Mouse (Mus musculus) heart, postnatal 36 days (tissue): ENCODE measurements around the gene Dmpk. TPM values are rescaled to one million over a fixed set of nuclear protein-coding genes. Genes with fewer than 3 reads are reported as not detected.
"Not testable (repeated sequence)": the region's sequence is repeated elsewhere in the genome, so short reads cannot be mapped to it uniquely, and the experiment has no call there.

ENCODE experiments used
- DNase-seq, 2 experiments: peaks; one replicate each; pipeline ENCODE4 v3.0.0; 2021 to 2022
- intact Hi-C: fragments of 180-260 bp; cut with DNase I; formaldehyde crosslinking; loops from one replicate; pipeline ENCODE4 v1.15.1; 2025
- total RNA-seq, 2 experiments: library from RNA; stranded (reverse); gene quantifications; 2 replicates each; pipeline ENCODE4 v1.2.3; 2021

Dmpk gene
- total RNA-seq = 100 to 1,000 TPM; 512 to 563 TPM

GRCm38 (mm10) chr7:19083701-19084100 lies at the start of gene Dmpk:
Dmpk (plus strand) TSS chr7:19083849.
- intact Hi-C loops = no loop called here
- DNase-seq = peak; percentile 54 to 69

- DNase-seq = no peak
Measured at GRCm38 (mm10) chr7:19044616-19045015, 39.0 kb upstream of the Dmpk start.

GRCm38 (mm10) chr7:19046286-19047069 lies 37.2 kb upstream of the Dmpk start:
- DNase-seq = peak in 1 of 2 experiments; percentile 27
- intact Hi-C loops = no loop called here

More at GRCm38 (mm10) chr7:19044616-19045015, 39.0 kb upstream of the Dmpk start:
- intact Hi-C loops = no loop called here

DNA sequence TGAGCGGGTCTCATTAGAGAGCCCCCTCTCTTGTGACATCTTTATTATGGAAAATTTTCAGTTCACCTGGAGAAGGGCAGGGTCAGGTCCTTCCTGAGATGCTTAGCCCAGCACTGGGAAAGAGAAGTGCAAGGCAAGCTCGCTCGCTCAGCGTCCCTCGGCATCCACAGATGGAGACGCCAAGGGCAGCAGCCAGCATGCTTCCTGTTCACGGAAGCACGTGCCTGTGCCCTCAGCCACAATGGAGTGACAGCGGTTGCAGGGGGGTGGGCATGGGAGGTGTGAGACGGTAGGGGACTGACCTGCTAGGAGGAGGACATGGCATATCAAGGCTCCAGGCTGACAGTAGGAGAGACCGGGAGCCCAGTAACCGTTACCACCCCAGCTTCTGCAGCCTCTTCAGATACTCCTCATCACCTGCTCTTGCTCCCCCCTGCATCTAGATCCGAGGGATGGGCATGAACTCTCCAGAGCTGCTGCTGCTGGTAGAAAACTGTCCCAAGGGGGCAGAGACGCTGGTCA lies 35.6 kb upstream of the Dmpk start:
- intact Hi-C loops = no loop called here
- no peak for DNase-seq

DNA sequence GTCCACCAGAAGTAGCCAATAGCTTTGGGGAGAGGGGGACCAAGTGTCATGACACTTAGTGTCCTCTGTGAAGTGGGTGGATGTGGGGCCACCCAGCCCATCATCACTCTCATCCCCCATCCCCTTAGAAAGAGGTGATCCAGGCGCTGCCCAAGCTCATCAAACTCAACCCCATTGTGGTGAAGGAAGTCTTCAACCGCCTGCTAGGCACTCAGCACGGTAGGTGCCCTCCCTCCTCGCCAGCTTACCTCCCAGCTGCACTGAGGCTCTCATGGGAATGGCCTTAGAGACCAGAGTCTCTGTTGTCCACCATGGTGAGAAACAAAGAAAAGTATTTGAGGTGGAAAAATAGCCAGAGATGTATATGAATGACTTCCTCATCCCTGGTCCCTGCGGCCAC lies 34.4 kb upstream of the Dmpk start:
- intact Hi-C loops = no loop called here
- no peak for DNase-seq

DNA sequence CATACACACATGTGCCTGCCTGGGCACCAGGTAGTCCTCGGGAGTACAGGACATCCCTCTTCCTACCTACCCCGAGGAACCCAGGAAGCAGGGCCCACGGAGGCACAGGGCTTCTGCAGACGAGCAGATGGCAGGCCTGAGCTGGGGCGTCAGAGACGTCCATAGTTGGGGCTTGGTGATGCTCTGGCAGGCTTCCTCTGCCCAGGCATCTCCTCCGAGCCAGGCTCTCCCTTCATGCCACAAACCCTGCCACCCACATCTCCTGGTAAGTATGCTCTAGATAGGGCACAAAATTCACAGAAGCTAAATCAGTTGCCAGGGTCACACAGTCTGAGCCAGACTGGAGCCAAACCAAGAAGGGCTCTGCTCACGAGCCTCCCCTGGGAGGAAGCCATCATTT lies 33.5 kb upstream of the Dmpk start:
- DNase-seq = no peak
- intact Hi-C loops = no loop called here

DNA sequence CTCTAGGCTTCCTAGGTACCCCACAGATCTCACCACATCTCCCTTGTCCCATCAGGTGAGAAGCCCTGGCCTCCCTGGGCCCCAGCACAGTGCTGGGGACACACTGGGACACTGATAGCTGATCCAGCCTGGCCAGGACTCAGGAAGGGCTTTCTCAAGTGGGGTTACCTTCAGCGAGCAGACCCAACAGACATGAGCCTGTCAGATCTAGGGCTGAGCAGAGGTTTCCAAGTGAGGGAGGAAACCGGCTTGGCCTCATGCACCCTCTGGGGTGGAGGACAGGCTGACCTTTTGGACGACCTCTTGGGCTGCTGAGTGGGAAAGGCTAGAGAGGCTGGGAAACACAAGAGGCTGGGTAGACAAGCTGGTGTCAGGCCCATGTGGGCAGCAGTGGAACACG lies 32.5 kb upstream of the Dmpk start:
- no peak for DNase-seq
- intact Hi-C loops = no loop called here

- DNase-seq = no peak
- intact Hi-C loops = no loop called here
Measured at GRCm38 (mm10) chr7:19052345-19053135, 31.1 kb upstream of the Dmpk start.

- intact Hi-C loops = no loop called here
- no peak for DNase-seq
Measured at GRCm38 (mm10) chr7:19053136-19053532, 30.5 kb upstream of the Dmpk start.

DNA sequence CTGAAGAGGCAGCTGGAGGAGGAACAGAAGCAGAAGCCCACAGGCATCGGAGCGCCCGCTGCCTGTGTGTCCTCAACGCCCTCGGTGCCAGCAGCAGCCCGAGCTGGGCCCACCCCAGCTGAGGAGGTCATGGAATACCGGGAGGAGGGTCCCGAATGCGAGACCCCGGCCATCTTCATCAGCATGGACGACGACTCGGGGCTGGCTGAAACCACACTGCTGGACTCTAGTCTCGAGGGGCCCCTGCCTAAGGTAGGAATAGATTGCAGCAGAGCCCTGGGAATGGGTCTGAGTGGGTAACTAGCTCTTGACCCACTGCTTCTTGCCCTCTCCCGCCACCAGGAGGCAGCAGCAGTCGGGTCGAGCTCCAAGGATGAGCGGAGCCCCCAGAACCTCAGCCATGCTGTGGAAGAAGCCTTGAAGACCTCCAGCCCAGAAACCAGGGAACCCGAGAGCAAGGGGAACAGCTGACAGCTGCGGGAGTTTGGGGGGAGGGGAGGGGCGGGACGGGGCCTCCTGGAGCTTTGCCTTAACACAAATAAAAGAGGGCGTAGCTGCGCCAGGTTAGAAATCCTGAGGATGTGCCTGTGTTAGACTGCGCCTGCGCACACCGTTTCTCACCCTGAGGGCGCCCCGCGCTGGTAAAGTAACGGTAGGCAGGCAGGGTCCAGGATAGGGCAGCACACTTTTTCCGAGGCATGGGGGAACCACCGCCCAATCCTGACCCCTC lies 29.4 kb upstream of the Dmpk start, which contains the start of gene Rsph6a:
Gene Rsph6a (plus strand): TSS at position 644 of the 730 bp plus-strand sequence.
- intact Hi-C loops = no loop called here
- DNase-seq = no peak

GRCm38 (mm10) chr7:19054777-19055076 lies 28.9 kb upstream of the Dmpk start:
- intact Hi-C loops = no loop called here
- no peak for DNase-seq

GRCm38 (mm10) chr7:19055108-19055507 lies 28.5 kb upstream of the Dmpk start:
- intact Hi-C loops = no loop called here
- DNase-seq = no peak

- intact Hi-C loops = no loop called here
- no peak for DNase-seq
Measured at GRCm38 (mm10) chr7:19057405-19057804, 26.2 kb upstream of the Dmpk start.

DNA sequence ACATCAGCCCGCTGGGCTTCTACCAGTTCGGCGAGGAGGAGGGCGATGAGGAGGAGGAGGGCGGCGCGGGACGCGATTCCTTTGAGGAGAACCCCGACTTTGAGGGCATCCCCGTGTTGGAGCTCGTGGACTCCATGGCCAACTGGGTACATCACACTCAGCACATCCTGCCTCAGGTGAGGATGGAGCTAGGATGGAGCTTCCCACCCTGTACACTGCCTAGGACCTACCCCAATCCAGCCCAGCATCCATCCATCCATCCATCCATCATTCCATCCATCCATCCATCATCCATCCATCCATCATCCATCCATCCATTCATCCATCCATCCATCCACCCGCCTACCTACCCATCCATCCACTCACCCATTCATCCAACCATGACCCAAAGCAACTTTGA lies 17.8 kb upstream of the Dmpk start:
- intact Hi-C loops = loop anchor here (5.0 kb wide), 1 partner anchor 41 kb away; no protein-coding TSS in a partner anchor

GRCm38 (mm10) chr7:19067063-19067462 lies 16.6 kb upstream of the Dmpk start:
- intact Hi-C loops = loop anchor here (5.0 kb wide), 1 partner anchor 40 kb away; no protein-coding TSS in a partner anchor
- DNase-seq = peak in 1 of 2 experiments; percentile 1

More for the DNA sequence above, 17.8 kb upstream of the Dmpk start:
- no peak for DNase-seq

DNA sequence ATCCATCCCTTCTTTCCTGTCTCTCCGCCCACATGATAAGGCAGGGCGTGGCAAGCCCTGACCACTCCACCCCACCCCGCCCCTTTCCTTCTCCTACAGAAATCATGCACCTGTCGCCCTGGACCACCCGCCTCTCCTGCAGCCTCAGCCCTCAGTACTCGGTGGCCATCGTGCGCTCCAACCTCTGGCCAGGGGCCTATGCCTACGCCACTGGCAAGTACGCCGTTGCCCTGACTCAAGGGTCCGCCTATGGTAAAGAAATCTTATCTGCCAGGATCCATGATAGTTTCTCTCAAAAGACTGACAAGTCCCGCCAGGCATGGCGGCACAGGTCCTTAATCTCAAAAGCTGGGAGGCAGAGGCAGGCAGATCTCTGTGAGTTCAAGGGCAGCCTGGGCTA lies 15.7 kb upstream of the Dmpk start:
- intact Hi-C loops = loop anchor here (1.0 to 5.0 kb wide), 2 partner anchors 25 to 39 kb away; no protein-coding TSS in a partner anchor
- DNase-seq = peak in 1 of 2 experiments; percentile 1

- intact Hi-C loops = loop anchor here (1.0 to 5.0 kb wide), 2 partner anchors 25 to 39 kb away; no protein-coding TSS in a partner anchor
- DNase-seq = peak; percentile 77 to 85
Measured at GRCm38 (mm10) chr7:19068707-19069106, 14.9 kb upstream of the Dmpk start.

DNA sequence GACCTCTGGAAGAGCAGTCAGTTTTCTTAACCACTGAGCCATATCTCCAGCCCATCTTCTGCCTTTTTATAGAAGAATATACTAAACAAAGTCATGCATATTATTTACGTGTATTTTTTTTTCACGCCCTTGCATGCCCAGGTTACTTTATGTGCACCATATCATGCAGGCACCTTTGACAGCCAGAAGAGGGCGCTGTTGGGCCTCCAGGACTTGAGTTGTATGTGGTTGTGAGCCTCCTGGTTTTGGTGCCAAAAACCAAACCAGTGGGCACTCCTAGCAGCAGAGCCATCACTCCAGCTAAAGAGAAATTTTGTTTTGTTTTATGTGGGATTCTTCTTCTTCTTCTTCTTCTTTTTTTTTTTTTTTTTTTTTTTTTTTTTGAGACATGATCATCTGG lies 14.1 kb upstream of the Dmpk start:
- intact Hi-C loops = loop anchor here (5.0 kb wide), 1 partner anchor 38 kb away; no protein-coding TSS in a partner anchor

DNA sequence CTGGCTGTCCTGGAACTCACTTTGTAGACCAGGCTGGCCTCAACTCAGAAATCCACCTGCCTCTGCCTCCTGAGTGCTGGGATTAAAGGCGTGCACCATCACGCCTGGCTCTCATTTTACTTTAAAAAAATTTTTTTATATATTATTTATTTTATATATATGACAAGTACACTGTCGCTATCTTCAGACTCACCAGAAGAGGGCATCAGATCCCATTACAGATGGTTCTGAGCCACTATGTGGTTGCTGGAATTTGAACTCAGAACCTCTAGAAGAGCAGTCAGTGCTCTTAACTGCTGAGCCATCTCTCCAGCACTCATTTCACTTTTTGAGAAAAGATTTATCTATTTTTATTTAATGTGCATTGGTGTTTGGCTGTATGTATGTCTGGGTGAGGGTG lies 12.6 kb upstream of the Dmpk start:
- intact Hi-C loops = not testable (repeated sequence)
- peak in 1 of 2 experiments; percentile 1 for DNase-seq

More for the DNA sequence above, 14.1 kb upstream of the Dmpk start:
- peak in 1 of 2 experiments; percentile 16 for DNase-seq

GRCm38 (mm10) chr7:19073504-19073903 lies 10.1 kb upstream of the Dmpk start:
- peak; percentile 37 to 60 for DNase-seq
- intact Hi-C loops = no loop called here
